ENCODE assay signal across 29 mouse cellular contexts in the genomic region with DNA sequence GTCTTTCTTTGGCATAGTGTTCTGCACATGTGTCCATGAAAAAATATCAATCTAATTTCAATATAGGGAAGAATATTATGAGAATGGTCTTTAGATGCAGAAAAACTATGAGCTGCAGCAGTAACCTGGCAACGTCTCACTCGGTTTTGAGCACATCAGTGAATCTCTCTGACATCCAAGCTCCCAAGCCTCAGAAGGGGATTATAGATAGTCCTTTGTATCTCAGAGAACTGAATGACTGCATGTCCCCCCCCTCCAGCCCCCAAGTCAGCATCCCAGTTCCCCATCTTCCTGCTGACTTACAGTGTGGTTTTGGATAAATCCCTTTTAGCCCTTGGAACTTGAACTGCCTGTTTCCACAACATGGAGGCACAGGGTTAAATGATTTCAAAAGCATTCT. TPM values are rescaled to one million over a fixed set of nuclear protein-coding genes. Genes with fewer than 3 reads are reported as not detected.
DNase-seq lines count a peak whose midpoint lies in the region; ATAC-seq and TF ChIP-seq lines count a peak whose summit lies in the region.
"Had no signal": no experiment of that assay in that cellular context is flagged by ENCODE, and none has a peak within 500 bp of the region (broad histone marks: within the 10 kb centered on the region; RNA-seq: fewer than 3 reads in every experiment).

No protein-coding gene starts in this region.

- peak; percentile 50; the same call in 1 of the 2 replicates for ATAC-seq in midbrain, embryonic 12.5 days (ENCODE audit: low FRiP score, low read depth)
- ATAC-seq in midbrain, embryonic 16.5 days, result no peak
- ATAC-seq in hindbrain, postnatal 0 days, result peak; percentile 70; the same call in 1 of the 2 replicates
- ATAC-seq in midbrain, postnatal 0 days (ENCODE audit: low FRiP score), result no peak
- ATAC-seq: intestine, embryonic 15.5 days; lung, postnatal 0 days had no signal

- H3K27ac ChIP-seq in midbrain, embryonic 12.5 days (replicated peaks), result no peak overlapping the region
- no peak overlapping the region for H3K27ac ChIP-seq in midbrain, embryonic 16.5 days (ENCODE audit: low read length)
- H3K27ac ChIP-seq in hindbrain, postnatal 0 days, result no peak overlapping the region
- 0 out of 2 replicates have a peak overlapping the region, but pooled peaks have one; percentile 26 for H3K27ac ChIP-seq in midbrain, postnatal 0 days (ENCODE audit: low read depth, low read length)
- H3K27ac ChIP-seq: embryonic facial prominence, embryonic 12.5 days; forebrain, embryonic 10.5 days; hindbrain, embryonic 15.5 days; intestine, embryonic 15.5 days; limb, embryonic 10.5 days; limb, embryonic 15.5 days; liver, embryonic 13.5 days had no signal

- no peaks in the 10 kb centered on the region for H3K27me3 ChIP-seq in midbrain, embryonic 12.5 days
- H3K27me3 ChIP-seq in midbrain, embryonic 16.5 days (ENCODE audit: control insufficient read depth, insufficient read depth, low read depth, low read length), result no peaks in the 10 kb centered on the region
- no peaks in the 10 kb centered on the region for H3K27me3 ChIP-seq in hindbrain, postnatal 0 days (ENCODE audit: insufficient read depth, low read length)
- no peaks in the 10 kb centered on the region for H3K27me3 ChIP-seq in midbrain, postnatal 0 days (ENCODE audit: insufficient read depth, low read length)
- H3K27me3 ChIP-seq: embryonic facial prominence, embryonic 12.5 days; hindbrain, embryonic 15.5 days; intestine, embryonic 15.5 days; limb, embryonic 15.5 days; liver, embryonic 13.5 days; megakaryocyte, embryonic 14.5 days had no signal

- H3K9ac ChIP-seq in midbrain, embryonic 12.5 days (replicated peaks), result no peak overlapping the region
- no peak overlapping the region for H3K9ac ChIP-seq in midbrain, embryonic 16.5 days (ENCODE audit: low read depth, low read length)
- H3K9ac ChIP-seq in hindbrain, postnatal 0 days (replicated peaks; ENCODE audit: low read length), result no peak overlapping the region
- no peak overlapping the region for H3K9ac ChIP-seq in midbrain, postnatal 0 days (replicated peaks; ENCODE audit: low read length, poor library complexity, severe bottlenecking)
- H3K9ac ChIP-seq: embryonic facial prominence, embryonic 12.5 days; hindbrain, embryonic 15.5 days; intestine, embryonic 15.5 days; limb, embryonic 15.5 days; liver, embryonic 13.5 days had no signal

- no peak overlapping the region for H3K4me3 ChIP-seq in midbrain, embryonic 12.5 days
- no peak overlapping the region for H3K4me3 ChIP-seq in midbrain, embryonic 16.5 days (ENCODE audit: low read depth, low read length)
- no peak overlapping the region for H3K4me3 ChIP-seq in hindbrain, postnatal 0 days (ENCODE audit: low read length)
- H3K4me3 ChIP-seq in midbrain, postnatal 0 days (ENCODE audit: low read depth, low read length), result no peak overlapping the region
- H3K4me3 ChIP-seq: embryonic facial prominence, embryonic 12.5 days; forebrain, embryonic 10.5 days; hindbrain, embryonic 15.5 days; intestine, embryonic 15.5 days; limb, embryonic 10.5 days; limb, embryonic 15.5 days; liver, embryonic 13.5 days; megakaryocyte, embryonic 14.5 days had no signal

- peak; percentile 28 for DNase-seq in heart, adult 11 months
- no peak for DNase-seq in heart, adult 9 months (ENCODE audit: low spot score in 2 of 2)
- peak; percentile 26 for DNase-seq in hindbrain, postnatal 0 days (ENCODE audit: low spot score)
- no peak for DNase-seq in midbrain, postnatal 0 days (ENCODE audit: low spot score)
- no peak for DNase-seq in cerebellum, adult 18-20 months
- DNase-seq: adrenal gland, postnatal 36 days; B cell, adult 2 months; cerebellum, adult 8-10 months; cerebellum, postnatal 36 days; heart, postnatal 14 days; kidney, adult 2 months; kidney, postnatal 36 days; layer of hippocampus, postnatal 36 days; liver, embryonic 13.5 days; lung, adult 18-20 months; lung, postnatal 4 days; right cerebral cortex, postnatal 4 days; thymus, adult 2 months; thymus, postnatal 36 days had no signal

- H3K4me2 ChIP-seq in midbrain, embryonic 12.5 days (replicated peaks), result no peak overlapping the region
- no peak overlapping the region for H3K4me2 ChIP-seq in midbrain, embryonic 16.5 days (ENCODE audit: low read length)
- no peak overlapping the region for H3K4me2 ChIP-seq in hindbrain, postnatal 0 days (ENCODE audit: low read depth, low read length)
- H3K4me2 ChIP-seq in midbrain, postnatal 0 days (ENCODE audit: low read depth, low read length, poor library complexity, severe bottlenecking), result no peak overlapping the region
- H3K4me2 ChIP-seq: embryonic facial prominence, embryonic 12.5 days; hindbrain, embryonic 15.5 days; intestine, embryonic 15.5 days; limb, embryonic 15.5 days; liver, embryonic 13.5 days had no signal

- H3K36me3 ChIP-seq in midbrain, embryonic 12.5 days, result no peaks in the 10 kb centered on the region
- no peaks in the 10 kb centered on the region for H3K36me3 ChIP-seq in midbrain, embryonic 16.5 days (ENCODE audit: control insufficient read depth, insufficient read depth, low read length)
- H3K36me3 ChIP-seq in hindbrain, postnatal 0 days (ENCODE audit: insufficient read depth, low read length), result no peaks in the 10 kb centered on the region
- no peaks in the 10 kb centered on the region for H3K36me3 ChIP-seq in midbrain, postnatal 0 days (ENCODE audit: insufficient read depth, low read length)
- H3K36me3 ChIP-seq: embryonic facial prominence, embryonic 12.5 days; forebrain, embryonic 10.5 days; hindbrain, embryonic 15.5 days; intestine, embryonic 15.5 days; limb, embryonic 10.5 days; limb, embryonic 15.5 days; liver, embryonic 13.5 days had no signal

- H3K4me1 ChIP-seq in midbrain, embryonic 12.5 days, result peaks cover 12% of the 10 kb centered on the region
- peaks cover 38% of the 10 kb centered on the region for H3K4me1 ChIP-seq in midbrain, embryonic 16.5 days (ENCODE audit: control insufficient read depth, insufficient read depth, low read length)
- no peaks in the 10 kb centered on the region for H3K4me1 ChIP-seq in hindbrain, postnatal 0 days (ENCODE audit: insufficient read depth, low read length)
- H3K4me1 ChIP-seq in midbrain, postnatal 0 days (ENCODE audit: insufficient read depth, low read length), result peaks cover 5% of the 10 kb centered on the region; the same call in 1 of the 2 replicates
- H3K4me1 ChIP-seq: embryonic facial prominence, embryonic 12.5 days; intestine, embryonic 15.5 days; limb, embryonic 10.5 days; liver, embryonic 13.5 days; megakaryocyte, embryonic 14.5 days had no signal

- no peaks in the 10 kb centered on the region for H3K9me3 ChIP-seq in midbrain, embryonic 12.5 days
- no peaks in the 10 kb centered on the region for H3K9me3 ChIP-seq in midbrain, embryonic 16.5 days (replicated peaks; ENCODE audit: control insufficient read depth, low read length, poor library complexity, severe bottlenecking)
- no peaks in the 10 kb centered on the region for H3K9me3 ChIP-seq in hindbrain, postnatal 0 days (ENCODE audit: low read length)
- H3K9me3 ChIP-seq in midbrain, postnatal 0 days (ENCODE audit: low read length), result no peaks in the 10 kb centered on the region
- H3K9me3 ChIP-seq: embryonic facial prominence, embryonic 12.5 days; forebrain, embryonic 10.5 days; hindbrain, embryonic 15.5 days; intestine, embryonic 15.5 days; limb, embryonic 10.5 days; limb, embryonic 15.5 days; liver, embryonic 13.5 days; megakaryocyte, embryonic 14.5 days had no signal

- 19% methylated on average over 2 of the region's 2 CpGs for WGBS in midbrain, embryonic 12.5 days
- WGBS in midbrain, embryonic 16.5 days, result 10% methylated on average over 2 of the region's 2 CpGs
- WGBS in hindbrain, postnatal 0 days, result 6% methylated on average over 2 of the region's 2 CpGs
- WGBS in midbrain, postnatal 0 days, result 14% methylated on average over 2 of the region's 2 CpGs

- TF ChIP-seq CTCF in hindbrain, postnatal 0 days (IDR thresholded peaks at IDR 0.05; ENCODE audit: low read depth), result no peak
- TF ChIP-seq CTCF in midbrain, postnatal 0 days (IDR thresholded peaks at IDR 0.05), result no peak

RNA-seq across cellular contexts. Expression of a gene that starts 56.9 kb away (rescaled TPM):
- polyA plus RNA-seq in midbrain, embryonic 12.5 days (2016; fragmentation: Nextera tagmentation; extraction: Ambion mirVana), result 22.2 and 30.4 TPM in 2 replicates
- 178 and 202 TPM in 2 replicates for polyA plus RNA-seq in midbrain, embryonic 16.5 days (2015; fragmentation: Nextera tagmentation; extraction: Ambion mirVana)
- 172 and 214 TPM in 2 replicates for total RNA-seq in hindbrain, postnatal 0 days (2014; rRNA removed)
- 154 and 157 TPM in 2 replicates for polyA plus RNA-seq in hindbrain, postnatal 0 days (2015; fragmentation: Nextera tagmentation; extraction: Ambion mirVana)
- 300 and 376 TPM in 2 replicates for total RNA-seq in midbrain, postnatal 0 days (2014; rRNA removed)
- 216 and 224 TPM in 2 replicates for polyA plus RNA-seq in midbrain, postnatal 0 days (2015; fragmentation: Nextera tagmentation; extraction: Ambion mirVana)

Comparison
In these comparisons a context has a peak if more than half of its experiments do, and no peak if none do; other contexts are left out.
1. DNase-seq: peak in heart, adult 11 months (single experiment) and hindbrain, postnatal 0 days (single experiment); none in heart, adult 9 months (0 of 2), midbrain, postnatal 0 days (single experiment) and cerebellum, adult 18-20 months (0 of 2).
2. ATAC-seq: peak in midbrain, embryonic 12.5 days (single experiment) and hindbrain, postnatal 0 days (single experiment); none in midbrain, embryonic 16.5 days (single experiment) and midbrain, postnatal 0 days (single experiment).